Mouse (Mus musculus): ENCODE data around the gene Rabgap1l. TPM values are rescaled to one million over a fixed set of nuclear protein-coding genes. Genes with fewer than 3 reads are reported as not detected.

Rabgap1l gene
- total and polyA plus RNA-seq, 2 experiments from 2014 or later: 34.1 to 110 TPM

DNA sequence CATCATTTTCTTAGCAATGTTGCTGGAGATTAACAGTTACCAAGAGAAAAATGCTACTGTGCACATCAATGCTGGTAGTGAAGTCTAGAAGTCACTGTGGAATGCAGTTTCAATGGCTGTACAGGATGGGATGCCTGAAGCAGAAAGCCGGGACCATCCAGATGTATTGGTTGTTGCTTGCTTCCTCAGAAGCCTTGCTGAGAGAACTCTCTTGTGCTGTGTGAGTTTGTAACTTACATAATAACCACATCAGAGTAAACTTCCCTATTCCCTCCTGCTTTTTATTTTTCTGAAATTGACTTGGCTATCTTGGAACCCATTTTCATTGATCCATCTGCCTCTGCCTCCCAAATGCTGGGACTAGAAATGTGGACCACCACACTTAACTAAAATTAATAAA is 383.9 kb downstream of the Rabgap1l start:
- Histone ChIP-seq H3K4me3 (ENCODE audit: low read depth, low read length) (no peak overlapping the region), H3K36me3 (ENCODE audit: insufficient read depth, low read length) (no peaks in the 10 kb centered on the region), H3K27ac (ENCODE audit: low read depth, low read length) (no peak overlapping the region), H3K4me2 (ENCODE audit: low read depth, low read length, poor library complexity, severe bottlenecking) (no peak overlapping the region), H3K9ac (replicated peaks; ENCODE audit: low read length, poor library complexity, severe bottlenecking) (no peak overlapping the region), H3K9me3 (ENCODE audit: low read length) (no peaks in the 10 kb centered on the region), H3K27me3 (ENCODE audit: insufficient read depth, low read length) (no peaks in the 10 kb centered on the region), H3K4me1 (ENCODE audit: insufficient read depth, low read length) (no peaks in the 10 kb centered on the region)
- ATAC-seq (ENCODE audit: low FRiP score) (no peak), DNase-seq (ENCODE audit: low spot score) (no peak)
- TF ChIP-seq CTCF (IDR thresholded peaks at IDR 0.05): no peak
- 69% methylated on average over 1 of the region's 1 CpGs for WGBS

DNA sequence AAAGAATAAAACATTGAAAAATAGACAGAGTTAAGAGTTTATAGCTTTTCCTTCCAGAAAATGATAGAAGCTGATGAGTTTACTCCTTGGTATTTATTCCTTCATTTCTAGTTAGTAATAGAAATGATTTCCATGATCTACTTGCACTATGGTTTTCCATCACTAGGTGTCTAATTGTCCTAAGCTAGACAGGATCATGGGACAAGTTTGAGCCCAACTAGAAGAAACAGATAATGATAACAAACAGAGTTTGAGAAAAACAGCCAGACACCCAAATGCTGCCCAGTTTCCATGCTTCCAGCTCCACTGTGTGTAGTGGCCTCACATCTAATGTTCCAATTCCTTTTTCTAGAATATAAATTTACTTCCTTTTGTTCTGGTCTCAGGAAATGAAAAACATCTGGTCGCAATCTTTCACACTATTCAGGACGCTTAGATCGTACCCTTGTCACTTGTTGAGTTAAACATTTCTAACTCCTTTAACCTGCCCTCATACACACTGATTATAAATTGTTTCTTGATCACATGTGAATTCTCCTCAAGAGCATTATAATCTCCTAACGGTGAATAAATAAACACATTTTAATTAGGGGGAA is 384.6 kb downstream of the Rabgap1l start:
- DNase-seq (ENCODE audit: low spot score) (no peak), ATAC-seq (ENCODE audit: low FRiP score) (no peak)
- no peaks in the 10 kb centered on the region for H3K9me3 ChIP-seq (ENCODE audit: low read length)
- H3K27me3 ChIP-seq (ENCODE audit: insufficient read depth, low read length): no peaks in the 10 kb centered on the region
- TF ChIP-seq CTCF (IDR thresholded peaks at IDR 0.05): peak; percentile 24
- no peaks in the 10 kb centered on the region for H3K36me3 ChIP-seq (ENCODE audit: insufficient read depth, low read length)
- H3K4me3 ChIP-seq (ENCODE audit: low read depth, low read length): no peak overlapping the region
- no peak overlapping the region for H3K9ac ChIP-seq (replicated peaks; ENCODE audit: low read length, poor library complexity, severe bottlenecking)
- no peak overlapping the region for H3K27ac ChIP-seq (ENCODE audit: low read depth, low read length)
- WGBS: 87% methylated on average over 4 of the region's 4 CpGs
- no peak overlapping the region for H3K4me2 ChIP-seq (ENCODE audit: low read depth, low read length, poor library complexity, severe bottlenecking)
- H3K4me1 ChIP-seq (ENCODE audit: insufficient read depth, low read length): no peaks in the 10 kb centered on the region

DNA sequence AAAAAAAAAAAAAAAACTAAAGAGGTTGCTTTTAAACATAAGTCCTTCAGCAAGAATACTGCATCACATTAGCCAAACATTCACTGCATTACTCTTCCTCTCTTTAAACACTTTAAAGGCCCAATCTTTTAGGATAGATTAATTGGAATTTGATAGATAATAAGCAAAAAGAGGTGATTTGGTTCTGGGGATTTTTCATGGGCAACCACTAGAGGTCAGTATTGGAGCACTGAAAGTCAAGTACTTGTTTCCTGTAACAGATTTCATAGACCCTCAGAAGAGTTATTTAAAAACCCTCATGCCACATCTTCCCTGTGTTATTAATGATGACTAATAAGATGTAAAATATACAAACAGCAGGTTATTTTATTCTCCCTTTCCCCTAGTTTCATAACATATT is 393.6 kb downstream of the Rabgap1l start:
- H3K27ac ChIP-seq (ENCODE audit: low read depth, low read length): no peak overlapping the region
- H3K4me1 ChIP-seq (ENCODE audit: insufficient read depth, low read length): no peaks in the 10 kb centered on the region
- no peaks in the 10 kb centered on the region for H3K27me3 ChIP-seq (ENCODE audit: insufficient read depth, low read length)
- H3K9me3 ChIP-seq (ENCODE audit: low read length): no peaks in the 10 kb centered on the region
- H3K9ac ChIP-seq (replicated peaks; ENCODE audit: low read length, poor library complexity, severe bottlenecking): no peak overlapping the region
- no peak overlapping the region for H3K4me3 ChIP-seq (ENCODE audit: low read depth, low read length)
- no peak overlapping the region for H3K4me2 ChIP-seq (ENCODE audit: low read depth, low read length, poor library complexity, severe bottlenecking)
- peak; percentile 72 for DNase-seq (ENCODE audit: low spot score)
- ATAC-seq (ENCODE audit: low FRiP score): no peak
- TF ChIP-seq CTCF (IDR thresholded peaks at IDR 0.05): peak; percentile 84
- no peaks in the 10 kb centered on the region for H3K36me3 ChIP-seq (ENCODE audit: insufficient read depth, low read length)

DNA sequence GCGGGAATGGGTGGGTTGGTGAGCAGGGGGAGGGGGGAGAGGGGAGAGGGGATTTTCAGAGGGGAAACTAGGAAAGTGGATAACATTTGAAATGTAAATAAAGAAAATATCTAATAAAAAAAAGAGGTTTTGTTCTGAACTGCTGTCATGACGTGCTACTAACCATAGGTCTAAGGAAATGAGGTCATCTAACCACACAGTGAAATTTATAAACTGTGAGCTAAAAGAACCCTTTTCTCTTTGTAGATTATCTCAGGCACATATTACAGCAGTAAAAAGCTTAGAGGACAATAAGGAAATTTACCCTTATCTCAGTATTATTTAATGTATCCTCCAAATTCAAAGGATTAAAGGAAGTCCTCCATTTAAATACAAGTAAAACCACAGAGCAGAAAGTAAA is 396.0 kb downstream of the Rabgap1l start:
- no peaks in the 10 kb centered on the region for H3K9me3 ChIP-seq (ENCODE audit: low read length)
- H3K4me3 ChIP-seq (ENCODE audit: low read depth, low read length): no peak overlapping the region
- no peaks in the 10 kb centered on the region for H3K36me3 ChIP-seq (ENCODE audit: insufficient read depth, low read length)
- H3K27ac ChIP-seq (ENCODE audit: low read depth, low read length): no peak overlapping the region
- H3K4me2 ChIP-seq (ENCODE audit: low read depth, low read length, poor library complexity, severe bottlenecking): no peak overlapping the region
- no peak for TF ChIP-seq CTCF (IDR thresholded peaks at IDR 0.05)
- no peak overlapping the region for H3K9ac ChIP-seq (replicated peaks; ENCODE audit: low read length, poor library complexity, severe bottlenecking)
- H3K4me1 ChIP-seq (ENCODE audit: insufficient read depth, low read length): no peaks in the 10 kb centered on the region
- WGBS: 70% methylated on average over 2 of the region's 2 CpGs
- no peaks in the 10 kb centered on the region for H3K27me3 ChIP-seq (ENCODE audit: insufficient read depth, low read length)
- ATAC-seq (ENCODE audit: low FRiP score) (no peak), DNase-seq (ENCODE audit: low spot score) (no peak)

DNA sequence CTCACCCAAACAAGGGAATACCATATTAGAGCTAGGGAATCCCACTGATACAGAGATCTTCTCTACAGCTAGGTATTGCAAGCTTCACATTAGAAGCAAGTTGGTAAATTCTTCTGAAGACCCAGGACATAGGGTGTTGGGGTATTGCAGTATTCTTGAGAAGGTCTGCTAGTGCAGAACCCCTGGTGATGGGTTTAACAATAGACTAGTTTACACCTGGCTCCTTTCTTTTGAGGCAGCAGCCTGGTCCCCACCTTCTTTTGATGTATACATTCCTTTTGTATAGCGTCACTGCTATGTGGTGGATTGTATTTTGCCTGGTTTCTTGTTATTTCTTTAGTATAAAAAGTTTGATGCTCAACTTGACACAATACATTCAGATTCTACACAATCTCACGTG is 405.6 kb downstream of the Rabgap1l start:
- H3K4me2 ChIP-seq (ENCODE audit: low read depth, low read length, poor library complexity, severe bottlenecking): no peak overlapping the region
- H3K9ac ChIP-seq (replicated peaks; ENCODE audit: low read length, poor library complexity, severe bottlenecking): no peak overlapping the region
- H3K27me3 ChIP-seq (ENCODE audit: insufficient read depth, low read length): no peaks in the 10 kb centered on the region
- no peaks in the 10 kb centered on the region for H3K9me3 ChIP-seq (ENCODE audit: low read length)
- H3K36me3 ChIP-seq (ENCODE audit: insufficient read depth, low read length): no peaks in the 10 kb centered on the region
- ATAC-seq (ENCODE audit: low FRiP score) (no peak), DNase-seq (ENCODE audit: low spot score) (no peak)
- WGBS: 60% methylated on average over 2 of the region's 2 CpGs
- H3K27ac ChIP-seq (ENCODE audit: low read depth, low read length): no peak overlapping the region
- TF ChIP-seq CTCF (IDR thresholded peaks at IDR 0.05): no peak
- no peaks in the 10 kb centered on the region for H3K4me1 ChIP-seq (ENCODE audit: insufficient read depth, low read length)
- H3K4me3 ChIP-seq (ENCODE audit: low read depth, low read length): no peak overlapping the region

DNA sequence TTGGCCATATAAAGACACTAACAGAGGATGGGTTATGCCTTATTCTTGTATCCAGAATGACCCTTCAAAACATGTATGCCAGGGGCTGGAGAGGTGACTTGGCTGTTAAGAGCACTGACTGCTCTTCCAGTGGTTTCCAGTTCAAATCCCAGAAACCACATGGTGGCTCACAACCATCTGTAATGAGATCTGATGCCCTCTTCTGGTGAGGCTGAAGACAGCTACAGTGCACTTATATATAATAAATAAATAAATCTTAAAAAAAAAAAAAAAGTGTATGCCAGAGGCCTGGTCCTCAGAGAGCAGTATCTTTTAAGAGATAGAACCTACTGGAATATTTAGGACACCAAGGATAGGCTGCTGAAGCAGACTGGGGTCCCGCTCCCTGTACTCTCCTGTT is 414.6 kb downstream of the Rabgap1l start:
- H3K4me2 ChIP-seq (ENCODE audit: low read depth, low read length, poor library complexity, severe bottlenecking): no peak overlapping the region
- no peak overlapping the region for H3K27ac ChIP-seq (ENCODE audit: low read depth, low read length)
- no peaks in the 10 kb centered on the region for H3K4me1 ChIP-seq (ENCODE audit: insufficient read depth, low read length)
- no peak overlapping the region for H3K9ac ChIP-seq (replicated peaks; ENCODE audit: low read length, poor library complexity, severe bottlenecking)
- H3K4me3 ChIP-seq (ENCODE audit: low read depth, low read length): no peak overlapping the region
- no peak for ATAC-seq (ENCODE audit: low FRiP score)
- H3K36me3 ChIP-seq (ENCODE audit: insufficient read depth, low read length): no peaks in the 10 kb centered on the region
- H3K27me3 ChIP-seq (ENCODE audit: insufficient read depth, low read length): no peaks in the 10 kb centered on the region
- DNase-seq (ENCODE audit: low spot score): no peak
- H3K9me3 ChIP-seq (ENCODE audit: low read length): no peaks in the 10 kb centered on the region
- 91% methylated on average over 1 of the region's 1 CpGs for WGBS
- no peak for TF ChIP-seq CTCF (IDR thresholded peaks at IDR 0.05)
